Mouse (Mus musculus): ENCODE results near the gene Heatr6. TPM values are rescaled to one million over a fixed set of nuclear protein-coding genes. Genes with fewer than 3 reads are reported as not detected.

Gene Heatr6
- polyA plus RNA-seq, 1 experiment = 15.9 TPM

DNA sequence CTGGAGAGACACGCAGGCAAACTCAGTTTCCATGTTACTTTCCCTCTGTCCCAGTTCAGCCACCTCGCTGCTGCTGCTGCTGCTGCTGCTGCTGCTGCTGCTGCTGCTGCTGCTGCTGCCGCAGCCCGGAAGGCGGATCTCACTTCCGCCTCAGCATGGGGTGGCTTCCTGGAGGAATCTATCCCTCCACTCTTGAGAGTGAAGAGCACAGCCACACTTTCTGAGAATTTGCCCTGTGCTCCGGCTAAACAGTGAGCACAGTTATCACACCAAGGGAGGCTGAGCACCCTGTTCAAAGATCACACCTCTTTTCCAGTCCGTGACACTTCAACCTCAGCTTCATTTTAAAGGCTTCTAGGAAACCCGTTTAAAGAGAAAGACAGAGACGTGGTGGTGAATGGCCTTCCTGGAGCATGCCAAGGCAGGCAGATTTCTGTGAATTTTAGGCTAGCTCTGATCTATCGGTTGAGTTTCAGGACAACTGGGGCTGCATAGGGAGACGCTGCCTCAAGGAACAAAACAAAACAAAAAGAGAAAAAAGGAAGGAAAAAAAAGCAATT, 46.5 kb downstream of the Heatr6 start:
- DNase-seq (ENCODE audit: low read depth) = no peak

DNA sequence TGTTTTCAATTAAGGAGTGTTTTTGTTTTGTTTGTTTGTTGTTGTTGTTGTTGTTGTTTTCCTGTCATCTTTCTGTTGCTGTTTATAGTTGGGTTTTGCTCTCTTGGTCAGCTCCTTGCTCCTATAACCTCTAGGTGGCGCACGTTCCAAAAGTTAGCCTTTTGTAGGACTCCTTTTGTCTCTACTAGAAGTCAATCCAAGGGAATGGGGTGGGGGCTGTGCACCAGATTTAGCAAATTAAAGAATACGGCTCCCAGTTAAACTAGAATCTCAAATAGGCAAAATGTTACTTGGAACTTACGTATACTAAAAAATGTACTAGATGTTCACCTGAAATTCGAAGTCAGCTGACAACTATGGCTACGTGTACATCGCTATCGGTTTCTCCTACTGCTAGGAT, 48.7 kb downstream of the Heatr6 start:
- DNase-seq (ENCODE audit: low read depth) = no peak

DNA sequence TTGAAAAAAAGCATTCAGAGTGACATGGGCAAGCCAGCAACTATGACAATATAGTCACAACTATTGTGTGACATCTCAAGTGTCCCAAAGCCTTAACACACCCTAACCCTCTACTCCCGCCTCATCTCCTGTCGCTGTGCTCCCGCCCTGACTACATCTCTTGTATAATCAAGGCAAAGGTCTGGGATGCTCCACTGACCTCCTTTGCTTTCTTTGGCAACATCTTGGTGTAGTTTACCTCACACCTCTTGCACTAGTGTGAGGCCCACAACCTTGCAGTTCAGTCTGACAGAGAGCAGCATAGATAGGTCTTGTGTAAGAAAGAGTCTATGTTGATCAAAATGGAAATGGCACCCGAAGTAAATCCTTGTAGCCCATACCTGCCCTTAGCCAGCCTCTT, 49.1 kb downstream of the Heatr6 start:
- no peak for DNase-seq (ENCODE audit: low read depth)

DNA sequence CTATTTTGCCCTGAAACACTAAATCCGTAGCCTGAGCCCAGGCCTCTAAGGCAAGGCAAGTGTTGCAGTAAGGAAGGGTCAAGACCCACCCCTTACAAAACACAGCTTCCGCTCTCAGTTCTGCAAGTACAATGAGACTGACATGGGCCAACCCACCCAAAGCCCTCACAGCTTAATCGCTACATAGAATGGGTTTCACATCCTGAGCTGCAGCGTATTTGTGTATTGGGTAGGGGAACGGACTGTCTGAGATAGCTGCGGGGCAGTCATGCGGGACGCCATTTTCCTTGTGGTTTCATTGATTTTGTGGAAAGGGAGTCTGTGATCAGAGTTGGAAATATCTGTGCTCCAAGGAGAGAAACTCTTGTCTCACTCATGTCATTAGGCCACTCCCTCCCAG, 56.9 kb downstream of the Heatr6 start:
- no peak for DNase-seq (ENCODE audit: low read depth)

DNA sequence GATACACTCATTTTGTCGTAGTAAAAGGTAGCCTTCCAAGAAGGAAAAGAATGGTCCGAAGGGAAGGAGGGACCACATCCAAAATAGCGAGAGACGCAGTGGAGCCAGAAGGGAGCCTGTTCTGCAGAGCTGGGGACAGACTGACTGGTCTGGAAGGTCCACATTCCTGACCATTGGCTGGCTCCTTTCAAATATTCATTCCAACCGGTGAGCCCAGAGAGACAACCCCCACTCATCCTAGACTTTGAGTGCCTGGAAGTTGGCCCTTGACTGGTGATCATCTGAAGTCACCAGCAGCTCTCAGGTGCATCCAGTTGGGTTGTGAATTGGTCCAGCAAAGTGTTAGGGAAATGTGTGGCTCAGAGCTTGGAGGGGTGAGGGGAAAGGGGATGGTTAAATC, 61.7 kb downstream of the Heatr6 start:
- DNase-seq (ENCODE audit: low read depth) = no peak

DNA sequence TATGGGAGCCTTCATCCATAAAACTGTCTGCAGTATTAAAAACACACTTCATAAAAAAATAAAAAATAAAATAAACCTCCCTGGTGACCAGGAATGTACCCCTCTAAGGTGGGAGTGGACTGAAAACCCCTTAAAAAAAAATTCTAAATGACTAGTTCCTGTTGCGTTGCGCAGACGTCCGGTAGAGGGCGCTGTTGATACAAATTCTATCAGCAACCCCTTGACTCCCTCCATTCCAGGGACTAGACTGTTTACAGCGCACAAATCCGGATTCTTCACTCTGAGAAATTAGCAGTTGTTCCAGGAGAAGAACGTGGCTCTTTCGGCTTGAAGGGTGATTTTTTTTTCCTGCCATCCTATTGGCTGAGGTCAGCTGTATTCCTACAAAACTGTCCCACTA, 62.1 kb downstream of the Heatr6 start:
- DNase-seq (ENCODE audit: low read depth) = no peak

DNA sequence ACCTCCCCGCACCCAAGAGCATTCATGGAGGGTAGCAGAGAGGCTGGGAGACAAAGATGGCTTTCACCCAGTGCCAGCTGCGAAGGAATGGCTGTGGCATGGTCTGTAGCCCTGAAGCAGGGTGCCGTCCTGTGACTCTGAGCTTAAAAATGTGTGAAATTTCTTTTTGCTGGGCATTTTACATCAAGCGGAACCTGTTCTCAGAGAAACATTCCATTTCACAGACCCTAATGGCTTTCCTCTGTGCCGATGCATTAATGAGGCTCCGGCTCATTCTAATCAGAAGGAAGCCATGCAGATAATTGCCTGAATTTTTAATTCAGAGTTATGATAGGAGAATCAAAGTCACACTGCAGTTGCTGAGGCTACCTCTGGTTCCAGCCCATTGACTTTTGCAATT, 63.6 kb downstream of the Heatr6 start:
- no peak for DNase-seq (ENCODE audit: low read depth)

DNA sequence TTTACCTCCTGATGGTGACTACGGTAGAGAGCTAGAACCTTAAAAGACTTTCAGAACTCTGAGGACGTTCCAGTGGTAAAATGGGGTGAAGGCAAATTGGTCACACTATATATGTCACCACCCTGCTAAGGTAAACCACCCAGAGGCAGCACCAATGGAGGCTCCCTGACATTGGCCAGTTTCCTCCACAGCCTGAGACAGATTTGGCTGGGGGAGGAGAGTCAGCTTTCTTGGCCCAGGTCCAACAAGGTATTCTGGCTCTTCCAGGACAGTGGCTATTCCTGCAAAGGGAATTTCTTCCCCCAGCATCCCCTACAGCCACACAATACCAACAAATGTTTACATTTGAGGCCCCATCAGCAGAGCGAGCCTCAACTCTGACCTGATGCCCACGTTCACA, 64.5 kb downstream of the Heatr6 start:
- no peak for DNase-seq (ENCODE audit: low read depth)

DNA sequence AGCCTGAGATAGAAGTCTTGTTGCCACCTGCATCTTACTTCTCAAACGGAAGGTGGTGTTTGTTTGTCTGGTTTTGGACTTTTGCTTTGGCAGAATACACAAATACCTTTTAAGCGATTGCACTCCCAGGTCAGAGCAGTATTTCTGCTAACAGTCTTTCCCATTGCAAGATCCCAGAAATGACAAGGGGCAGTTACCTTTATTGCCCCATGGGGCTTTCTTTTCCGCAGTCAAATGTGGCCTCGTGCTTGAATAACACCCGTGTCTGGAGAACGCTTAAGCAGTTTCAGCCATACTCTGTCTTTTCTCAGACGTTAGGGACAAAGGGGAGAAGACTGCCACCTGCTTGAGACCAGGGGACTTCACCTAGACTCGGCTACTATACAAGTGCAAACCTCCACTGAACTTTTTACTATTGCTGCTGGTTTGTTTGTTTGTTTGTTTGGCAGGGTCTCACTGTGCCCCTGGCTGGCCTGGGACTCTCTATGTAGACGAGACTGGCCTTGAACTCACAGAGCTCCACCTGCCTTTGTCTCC, 65.2 kb downstream of the Heatr6 start:
- DNase-seq (ENCODE audit: low read depth) = no peak

DNA sequence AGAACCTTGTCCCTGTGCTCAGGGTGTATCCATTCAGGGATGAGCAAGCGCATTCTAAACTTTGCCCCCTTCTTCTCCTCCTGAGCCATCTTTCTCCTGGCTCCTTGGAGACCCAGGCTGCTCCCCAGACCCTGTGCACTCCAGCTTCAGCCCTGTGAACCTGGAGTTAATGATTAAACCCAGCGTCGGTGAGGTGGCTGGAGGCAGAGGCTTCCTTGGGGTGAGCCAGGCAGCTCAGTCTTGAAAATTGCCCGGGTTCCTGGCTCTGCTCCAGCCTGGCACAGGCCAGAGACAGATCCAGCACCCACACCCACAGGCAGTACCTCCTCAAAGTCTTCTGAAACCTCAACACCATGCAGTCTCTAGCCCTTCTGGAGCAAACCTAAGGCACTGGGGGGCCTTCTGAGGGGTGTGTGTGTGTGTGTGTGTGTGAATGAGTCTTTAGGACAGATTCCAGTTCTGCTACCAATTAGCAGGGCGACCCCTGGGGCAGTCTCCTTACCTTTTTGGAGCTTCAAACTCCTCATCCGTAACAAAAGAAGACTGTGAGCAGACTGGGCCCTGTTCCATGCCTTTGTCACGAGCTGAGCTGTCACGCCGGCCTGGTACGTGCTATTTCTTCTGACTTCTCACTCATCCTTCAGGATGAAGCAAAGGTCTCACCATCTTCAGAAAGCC, 66.4 kb downstream of the Heatr6 start:
- no peak for DNase-seq (ENCODE audit: low read depth)

DNA sequence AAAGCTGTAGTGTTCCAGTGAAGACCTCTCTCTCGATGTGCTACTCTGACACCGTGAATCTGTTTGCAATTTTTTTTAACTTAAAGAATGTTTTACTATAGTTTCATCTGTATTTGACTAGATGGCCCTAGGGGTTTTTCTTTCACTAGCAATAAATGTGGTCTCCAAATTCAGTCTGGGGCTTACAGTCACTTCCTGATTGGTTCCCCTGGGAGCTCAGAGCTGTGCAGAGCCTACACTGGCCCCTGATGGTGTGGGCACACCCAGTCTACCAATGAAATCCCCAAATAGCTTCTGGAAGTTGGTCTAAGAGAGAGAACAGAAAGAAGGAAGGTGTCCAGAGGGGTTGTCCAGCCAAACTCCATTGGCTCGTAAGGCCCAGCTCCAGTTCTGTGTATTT, 72.6 kb downstream of the Heatr6 start:
- DNase-seq (ENCODE audit: low read depth) = no peak

DNA sequence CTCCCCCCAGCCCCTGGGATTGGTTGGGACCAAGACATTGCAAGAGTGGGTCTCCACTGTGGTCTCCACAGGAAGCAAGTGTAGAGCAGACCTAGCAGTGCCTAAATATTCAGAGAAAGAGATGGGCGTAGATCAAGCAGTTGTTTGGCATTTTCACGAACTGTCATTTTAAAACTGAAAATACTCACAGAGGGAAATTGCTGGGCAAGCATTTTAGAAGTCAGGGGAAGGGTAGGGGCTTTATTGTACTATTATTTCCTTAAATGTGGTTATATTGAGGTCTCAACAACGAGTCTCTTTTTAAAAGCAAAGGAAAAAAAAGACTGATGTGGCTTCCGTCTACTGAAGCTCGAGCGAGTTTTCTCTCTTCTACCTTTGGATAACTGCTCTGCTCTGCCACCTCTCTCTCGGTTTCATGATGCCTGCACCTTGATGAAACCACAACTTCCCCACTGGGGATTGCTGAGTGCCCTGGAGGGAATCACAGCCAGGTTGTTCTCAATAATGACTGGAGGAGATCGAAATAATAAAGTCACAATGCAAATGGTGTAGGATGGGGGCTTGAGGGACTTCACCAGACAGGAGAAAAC, 75.2 kb downstream of the Heatr6 start:
- DNase-seq (ENCODE audit: low read depth) = no peak

DNA sequence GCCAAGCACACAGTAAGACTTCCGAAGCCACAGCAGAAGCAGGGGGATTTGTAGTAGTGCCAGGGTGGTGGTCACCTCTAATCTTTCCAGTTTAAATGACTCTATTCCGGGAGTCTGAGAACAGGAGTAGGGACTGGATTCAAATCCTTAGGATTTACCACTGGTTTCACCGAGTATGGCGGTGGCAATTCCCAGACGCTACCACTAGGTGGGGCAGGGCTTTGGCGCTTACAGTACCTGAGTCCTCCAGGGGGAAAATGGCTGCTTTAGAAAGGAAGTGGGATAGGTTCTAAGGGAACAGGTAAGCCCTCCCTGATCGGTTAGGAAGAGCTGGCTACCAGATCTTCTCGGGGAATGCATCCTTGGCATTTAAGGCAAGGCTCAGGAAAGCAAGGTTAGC, 78.9 kb downstream of the Heatr6 start:
- no peak for DNase-seq (ENCODE audit: low read depth)

Other genes with a start within 250 kb of the Heatr6 start
- gene Heatr9, start 231.5 kb upstream of the Heatr6 start, polyA plus RNA-seq (2012; rRNA removed) = not detected in 2 replicates
- 19.1 and 24.7 TPM in 2 replicates for gene Ccl5, start 223.2 kb upstream of the Heatr6 start, polyA plus RNA-seq (2012; rRNA removed)
- gene Ccl9, start 175.1 kb upstream of the Heatr6 start, polyA plus RNA-seq (2012; rRNA removed) = 8.2 and 12.1 TPM in 2 replicates
- gene Ccl6, start 160.6 kb upstream of the Heatr6 start, polyA plus RNA-seq (2012; rRNA removed) = 22.6 and 37.3 TPM in 2 replicates
- not detected in 2 replicates for gene Rpl9-ps1, start 108.1 kb upstream of the Heatr6 start, polyA plus RNA-seq (2012; rRNA removed)
- gene Ccl3, start 104.3 kb upstream of the Heatr6 start, polyA plus RNA-seq (2012; rRNA removed) = 1.2 and 1.8 TPM in 2 replicates
- 0.66 and 1.2 TPM in 2 replicates for gene Ccl4, start 91.1 kb upstream of the Heatr6 start, polyA plus RNA-seq (2012; rRNA removed)
- gene Wfdc17, start 49.7 kb upstream of the Heatr6 start, polyA plus RNA-seq (2012; rRNA removed) = 9.9 and 15.9 TPM in 2 replicates
- 0.28 TPM in 1 of 2 replicates, not detected in the other for gene Wfdc18, start 44.7 kb upstream of the Heatr6 start, polyA plus RNA-seq (2012; rRNA removed)
- 82.2 and 198 TPM in 2 replicates for gene Wfdc21, start 6.8 kb upstream of the Heatr6 start, polyA plus RNA-seq (2012; rRNA removed)
- 26.8 and 42.5 TPM in 2 replicates for gene Hnf1b, start 96.4 kb downstream of the Heatr6 start, polyA plus RNA-seq (2012; rRNA removed)
- gene Ddx52, start 188.4 kb downstream of the Heatr6 start, polyA plus RNA-seq (2012; rRNA removed) = 6.2 and 7.5 TPM in 2 replicates
- 24.5 and 24.8 TPM in 2 replicates for gene Synrg, start 210.7 kb downstream of the Heatr6 start, polyA plus RNA-seq (2012; rRNA removed)

Measured in gonadal fat pad, adult 2 months (tissue).